Mouse (Mus musculus) WW6 (cell line): ENCODE measurements at regions not wholly inside any gene's neighbourhood (a gene's known extent, or its start where the extent isn't known, plus 50 kb on each side); places are given as distances from the start of the nearest gene placed in this dataset.
"Not testable (repeated sequence)": the region's sequence is repeated elsewhere in the genome, so short reads cannot be mapped to it uniquely, and the experiment has no call there.

Source experiments
- DNase-seq: peaks from one replicate; pipeline ENCODE4 v3.0.0-alpha.2; 2013; ENCODE audit warnings: low read depth, low spot score

GRCm38 (mm10) chr4:29282169-29282568 is 469.2 kb downstream of the Epha7 start:
- DNase-seq = no peak

GRCm38 (mm10) chr4:29301348-29301747 is 488.4 kb downstream of the Epha7 start:
- DNase-seq = peak; percentile 3

- no peak for DNase-seq
Measured at GRCm38 (mm10) chr4:29303951-29304350, 491.0 kb downstream of the Epha7 start.

GRCm38 (mm10) chr4:29307245-29307644 is 494.3 kb downstream of the Epha7 start:
- no peak for DNase-seq

GRCm38 (mm10) chr4:29323921-29324320 is 511.0 kb downstream of the Epha7 start:
- DNase-seq = no peak

GRCm38 (mm10) chr4:29329145-29329544 is 516.2 kb downstream of the Epha7 start:
- DNase-seq = no peak

GRCm38 (mm10) chr4:29331747-29332146 is 518.8 kb downstream of the Epha7 start:
- no peak for DNase-seq

GRCm38 (mm10) chr4:29337245-29337644 is 524.3 kb downstream of the Epha7 start:
- no peak for DNase-seq

GRCm38 (mm10) chr4:29362191-29362590 is 549.3 kb downstream of the Epha7 start:
- DNase-seq = no peak

GRCm38 (mm10) chr4:29389282-29389681 is 576.4 kb downstream of the Epha7 start:
- no peak for DNase-seq

- no peak for DNase-seq
Measured at GRCm38 (mm10) chr4:29390333-29390732, 577.4 kb downstream of the Epha7 start.

- no peak for DNase-seq
Measured at GRCm38 (mm10) chr4:29402143-29402542, 589.2 kb downstream of the Epha7 start.

- no peak for DNase-seq
Measured at GRCm38 (mm10) chr4:29414616-29415015, 601.7 kb downstream of the Epha7 start.

- no peak for DNase-seq
Measured at GRCm38 (mm10) chr4:29420198-29420792, 607.4 kb downstream of the Epha7 start.

GRCm38 (mm10) chr4:29431493-29431892 is 618.6 kb downstream of the Epha7 start:
- DNase-seq = not testable (repeated sequence)

GRCm38 (mm10) chr4:29463329-29463728 is 650.4 kb downstream of the Epha7 start:
- DNase-seq = no peak

GRCm38 (mm10) chr4:29466315-29466714 is 653.4 kb downstream of the Epha7 start:
- no peak for DNase-seq

- no peak for DNase-seq
Measured at GRCm38 (mm10) chr4:29480384-29481092, 667.6 kb downstream of the Epha7 start.

GRCm38 (mm10) chr4:29481093-29481715 is 668.3 kb downstream of the Epha7 start:
- no peak for DNase-seq

- no peak for DNase-seq
Measured at GRCm38 (mm10) chr4:29482407-29482806, 669.5 kb downstream of the Epha7 start.

GRCm38 (mm10) chr4:29500844-29501243 is 687.9 kb downstream of the Epha7 start:
- DNase-seq = no peak

GRCm38 (mm10) chr4:29525051-29525450 is 712.1 kb downstream of the Epha7 start:
- no peak for DNase-seq
